Mouse (Mus musculus): Measurements from ENCODE around the gene Slc8a2.

DNA sequence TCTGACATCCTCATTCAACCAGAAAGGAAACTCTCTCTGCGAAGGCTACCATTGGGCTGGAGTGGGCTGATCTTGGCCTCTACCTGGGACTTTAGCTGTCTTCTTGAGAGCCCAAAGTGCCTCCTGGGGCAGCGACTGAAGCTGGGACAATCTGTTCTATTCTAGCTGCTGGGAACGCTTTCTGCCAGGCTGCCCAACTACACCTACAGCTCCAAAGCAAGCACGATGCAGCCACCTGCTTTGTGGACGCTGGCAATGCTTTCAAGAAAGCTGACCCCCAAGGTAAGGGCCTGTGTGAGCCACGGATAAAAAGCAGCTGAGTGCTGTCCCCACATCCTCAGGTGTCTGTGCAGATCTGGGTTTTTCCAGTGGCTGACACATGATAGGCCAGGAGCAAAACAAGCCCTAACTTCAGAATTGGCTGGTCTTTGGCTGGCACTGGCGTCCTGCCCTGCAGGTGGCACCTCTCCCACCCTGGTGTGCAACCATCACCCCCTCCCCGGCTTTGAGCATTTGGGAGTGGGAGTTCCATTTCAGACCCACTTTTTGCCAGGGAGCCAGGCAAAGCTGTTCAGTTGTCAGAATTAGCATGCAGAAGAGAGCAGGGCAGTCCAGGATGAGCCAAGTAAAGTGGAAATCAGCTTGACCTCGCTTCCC lies 20.6 kb upstream of the Slc8a2 start:
- TF ChIP-seq GATA1 (IDR thresholded peaks at IDR 0.05; ENCODE audit: borderline replicate concordance, low read length), result no peak
- no peak for TF ChIP-seq FLI1 (IDR thresholded peaks at IDR 0.05; ENCODE audit: low read length)
